Mouse (Mus musculus): ENCODE data around the gene Arhgap32. TPM values are rescaled to one million over a fixed set of nuclear protein-coding genes. Genes with fewer than 3 reads are reported as not detected.

The Arhgap32 gene
- total RNA-seq, 2 experiments from 2014 or later = 450 to 496 TPM

- DNase-seq (ENCODE audit: extremely low spot score in 1 of 2, low spot score in 2 of 2) = no peak
- no peak overlapping the region for H3K4me3 ChIP-seq
- no peak overlapping the region for H3K27ac ChIP-seq
- TF ChIP-seq CTCF (IDR thresholded peaks at IDR 0.05) = no peak
- intact Hi-C loops (cut with DNase I) = no loop called here
These were observed 164.5 kb downstream of the Arhgap32 start for GRCm38 (mm10) chr9:32280456-32280855.

DNA sequence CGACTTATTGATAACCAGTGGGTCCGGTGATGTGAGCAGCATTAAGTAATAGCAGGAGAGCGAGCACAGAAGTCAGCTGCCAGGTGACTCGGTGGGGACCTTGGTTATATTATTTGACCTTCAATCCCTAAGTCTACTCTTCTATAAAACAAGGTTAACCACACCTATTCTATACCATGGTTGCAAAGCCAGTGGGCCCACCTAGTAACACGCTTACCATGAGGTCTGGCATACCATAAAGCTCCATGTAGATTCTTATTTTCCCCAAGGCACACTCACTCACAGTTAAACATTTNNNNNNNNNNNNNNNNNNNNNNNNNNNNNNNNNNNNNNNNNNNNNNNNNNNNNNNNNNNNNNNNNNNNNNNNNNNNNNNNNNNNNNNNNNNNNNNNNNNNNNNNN lies 167.7 kb downstream of the Arhgap32 start:
- Histone ChIP-seq H3K27ac (no peak overlapping the region), H3K4me3 (no peak overlapping the region)
- no peak for TF ChIP-seq CTCF (IDR thresholded peaks at IDR 0.05)
- intact Hi-C loops (cut with DNase I) = no loop called here
- no peak for DNase-seq (ENCODE audit: extremely low spot score in 1 of 2, low spot score in 2 of 2)

GRCm38 (mm10) chr9:32291618-32292017 lies 175.7 kb downstream of the Arhgap32 start:
- TF ChIP-seq CTCF (IDR thresholded peaks at IDR 0.05) = no peak
- Histone ChIP-seq H3K27ac (no peak overlapping the region), H3K4me3 (no peak overlapping the region)
- no peak for DNase-seq (ENCODE audit: extremely low spot score in 1 of 2, low spot score in 2 of 2)
- intact Hi-C loops (cut with DNase I) = no loop called here

- no peak overlapping the region for H3K27ac ChIP-seq
- intact Hi-C loops (cut with DNase I) = no loop called here
- no peak for DNase-seq (ENCODE audit: extremely low spot score in 1 of 2, low spot score in 2 of 2)
- H3K4me3 ChIP-seq = no peak overlapping the region
- no peak for TF ChIP-seq CTCF (IDR thresholded peaks at IDR 0.05)
These were observed 176.8 kb downstream of the Arhgap32 start for GRCm38 (mm10) chr9:32292686-32293085.

- intact Hi-C loops (cut with DNase I) = no loop called here
- no peak overlapping the region for H3K4me3 ChIP-seq
- no peak for DNase-seq (ENCODE audit: extremely low spot score in 1 of 2, low spot score in 2 of 2)
- no peak for TF ChIP-seq CTCF (IDR thresholded peaks at IDR 0.05)
- H3K27ac ChIP-seq = no peak overlapping the region
These were observed 179.3 kb downstream of the Arhgap32 start for GRCm38 (mm10) chr9:32295061-32295800.

- Histone ChIP-seq H3K27ac (no peak overlapping the region), H3K4me3 (no peak overlapping the region)
- TF ChIP-seq CTCF (IDR thresholded peaks at IDR 0.05) = no peak
- DNase-seq (ENCODE audit: extremely low spot score in 1 of 2, low spot score in 2 of 2) = no peak
- intact Hi-C loops (cut with DNase I) = no loop called here
These were observed 186.7 kb downstream of the Arhgap32 start for GRCm38 (mm10) chr9:32302501-32303150.

DNA sequence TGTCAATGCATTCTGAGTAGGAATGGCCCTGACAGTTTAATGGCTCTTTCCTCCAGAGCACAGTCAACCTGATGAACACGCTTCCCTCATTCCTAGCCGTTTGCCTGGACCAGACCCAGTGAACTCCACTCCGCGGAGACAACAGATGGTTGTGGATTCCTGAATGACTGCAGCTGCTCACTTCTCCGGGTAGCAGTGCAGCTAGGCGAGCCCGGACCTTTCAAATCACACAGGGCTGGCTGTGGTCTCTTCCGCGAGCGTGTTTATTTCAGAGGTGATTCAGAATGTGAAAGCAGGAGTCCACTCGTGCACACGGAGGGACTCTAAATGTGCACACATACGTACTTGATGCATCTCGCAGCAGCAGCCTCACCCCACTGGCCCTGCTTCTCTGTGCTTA lies 195.8 kb downstream of the Arhgap32 start:
- intact Hi-C loops (cut with DNase I) = no loop called here
- Histone ChIP-seq H3K4me3 (no peak overlapping the region), H3K27ac (no peak overlapping the region)
- TF ChIP-seq CTCF (IDR thresholded peaks at IDR 0.05) = no peak
- no peak for DNase-seq (ENCODE audit: extremely low spot score in 1 of 2, low spot score in 2 of 2)

DNA sequence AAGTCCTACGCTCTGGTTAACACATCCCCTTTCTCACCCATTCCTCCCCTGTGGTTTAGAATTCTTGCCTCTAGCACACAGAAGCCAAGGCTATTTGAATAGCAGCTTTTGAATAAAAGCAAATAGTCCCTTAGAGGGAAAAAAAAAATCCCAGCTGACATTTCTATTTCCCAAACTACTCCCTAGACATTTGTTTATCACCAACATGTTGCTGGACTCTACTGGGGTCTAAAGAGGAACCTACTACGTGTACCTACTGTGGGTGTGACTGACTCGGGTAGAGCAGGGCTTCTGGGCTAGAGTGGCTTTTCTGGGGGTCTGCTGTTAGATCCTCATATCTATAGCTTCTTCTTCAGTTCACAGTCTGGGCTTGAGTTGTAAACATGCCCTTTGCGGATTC lies 196.3 kb downstream of the Arhgap32 start:
- intact Hi-C loops (cut with DNase I) = no loop called here
- Histone ChIP-seq H3K4me3 (no peak overlapping the region), H3K27ac (no peak overlapping the region)
- no peak for TF ChIP-seq CTCF (IDR thresholded peaks at IDR 0.05)
- no peak for DNase-seq (ENCODE audit: extremely low spot score in 1 of 2, low spot score in 2 of 2)

DNA sequence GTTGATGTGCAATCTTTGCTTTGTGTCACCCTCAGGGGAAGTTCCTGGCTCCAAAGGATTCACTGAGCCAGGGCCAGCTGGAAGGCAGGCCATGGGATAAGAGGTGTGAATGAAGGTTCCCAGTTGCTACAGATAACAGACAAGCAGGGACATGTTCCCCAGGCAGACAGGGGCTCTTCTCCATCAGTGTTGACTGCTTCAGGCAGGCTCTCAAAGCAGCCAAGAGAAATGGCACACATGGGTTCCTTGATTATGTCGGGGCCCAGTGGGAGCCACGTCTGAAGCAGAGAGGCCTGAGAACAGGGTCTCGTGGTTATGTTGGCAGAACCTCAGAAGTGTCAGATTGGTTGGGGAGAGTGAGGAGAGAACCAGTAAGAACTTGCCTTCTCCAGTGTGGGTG lies 198.1 kb downstream of the Arhgap32 start:
- DNase-seq (ENCODE audit: extremely low spot score in 1 of 2, low spot score in 2 of 2) = no peak
- TF ChIP-seq CTCF (IDR thresholded peaks at IDR 0.05) = no peak

GRCm38 (mm10) chr9:32315999-32316398 lies 200.1 kb downstream of the Arhgap32 start:
- no peak overlapping the region for H3K4me3 ChIP-seq
- no peak for DNase-seq (ENCODE audit: extremely low spot score in 1 of 2, low spot score in 2 of 2)
- no peak overlapping the region for H3K27ac ChIP-seq
- no peak for TF ChIP-seq CTCF (IDR thresholded peaks at IDR 0.05)
- intact Hi-C loops (cut with DNase I) = no loop called here

More for the DNA sequence above, 198.1 kb downstream of the Arhgap32 start:
- H3K4me3 ChIP-seq = no peak overlapping the region
- H3K27ac ChIP-seq = no peak overlapping the region
- intact Hi-C loops (cut with DNase I) = no loop called here

Small RNA genes lying within 50 kb of the gene (microRNA-seq; reads per million reads assigned to microRNA genes)
- gene Gm44453 = 0 reads per million in 2 experiments

Other genes starting within 250 kb of the Arhgap32 start
- 1 to 10 TPM; 5.0 to 6.8 TPM for gene Barx2, start 202.7 kb upstream of the Arhgap32 start, total RNA-seq (2021)
- under 1 TPM; 0.45 to 0.47 TPM for gene Kcnj5, start 228.2 kb downstream of the Arhgap32 start, total RNA-seq (2021)

Data from left cerebral cortex, adult 2 months (tissue).